Mouse (Mus musculus): ENCODE measurements around the gene Mrpl37. TPM values are rescaled to one million over a fixed set of nuclear protein-coding genes. Genes with fewer than 3 reads are reported as not detected.

Gene Mrpl37
- polyA plus RNA-seq, 1 experiment, result 74.4 TPM

DNA sequence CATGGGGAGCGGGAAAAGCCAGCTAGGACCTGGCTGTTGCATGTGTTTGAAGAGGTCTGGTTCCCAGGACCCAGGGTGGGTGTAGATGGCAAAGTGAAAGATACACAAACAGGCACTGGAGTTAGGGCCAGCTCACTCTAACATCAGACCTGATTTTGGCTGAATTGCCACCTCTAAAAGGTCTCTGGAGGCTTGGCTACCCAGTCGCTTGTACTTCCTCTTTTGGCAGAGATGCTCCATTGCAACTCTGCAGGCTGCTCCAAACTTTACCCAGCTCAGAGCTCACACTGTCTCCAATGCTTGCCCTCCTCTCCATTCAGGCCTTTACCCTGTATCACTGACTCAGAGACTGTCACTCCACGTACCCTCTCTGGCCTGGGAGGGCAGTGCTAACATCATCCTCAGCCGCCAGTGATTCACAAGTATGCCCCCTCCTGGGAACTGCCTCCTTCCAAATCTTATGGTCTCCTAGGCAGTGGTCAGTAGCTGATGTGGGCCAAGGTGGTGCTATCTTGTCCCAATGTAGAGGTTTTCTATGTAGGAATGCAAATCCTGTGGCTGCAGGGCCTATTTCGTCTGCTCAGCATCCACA, 13.6 kb downstream of the Mrpl37 start:
- no peaks in the 10 kb centered on the region for H3K36me3 ChIP-seq (ENCODE audit: control insufficient read depth, insufficient read depth, low read length)
- no peak overlapping the region for H3K27ac ChIP-seq (ENCODE audit: control insufficient read depth, insufficient read depth, low read depth, low read length)
- H3K4me1 ChIP-seq (ENCODE audit: control insufficient read depth, insufficient read depth, low read length), result no peaks in the 10 kb centered on the region
- TF ChIP-seq CTCF (IDR thresholded peaks at IDR 0.05; ENCODE audit: control insufficient read depth, insufficient read depth, insufficient replicate concordance, low read depth, low read length), result no peak
- TF ChIP-seq POLR2A (IDR thresholded peaks at IDR 0.05; ENCODE audit: control insufficient read depth, low read depth, low read length), result no peak
- H3K27me3 ChIP-seq (ENCODE audit: control insufficient read depth, insufficient read depth, low read length), result no peaks in the 10 kb centered on the region
- no peak overlapping the region for H3K4me3 ChIP-seq (ENCODE audit: control insufficient read depth, low read depth, low read length)

DNA sequence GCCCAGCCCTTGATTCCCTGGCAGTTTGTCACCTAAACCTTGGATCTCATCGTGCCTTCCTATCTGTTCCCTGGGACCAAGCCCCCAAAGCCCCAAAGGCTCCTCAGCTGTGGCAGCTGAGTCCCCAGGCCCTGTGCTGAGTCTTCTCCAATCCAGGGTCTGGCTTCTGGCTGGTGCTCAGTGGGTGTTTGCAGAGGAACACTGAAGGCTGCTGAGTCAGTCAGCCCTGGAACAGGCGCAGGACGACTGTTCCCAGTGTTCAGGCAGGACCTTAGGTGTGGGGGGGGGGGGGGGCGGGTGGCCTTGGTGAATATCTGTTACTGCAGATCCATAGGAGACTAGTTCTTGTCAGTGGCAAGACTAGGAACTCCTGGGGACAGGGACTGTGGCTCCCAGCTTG, 14.8 kb downstream of the Mrpl37 start:
- TF ChIP-seq CTCF (IDR thresholded peaks at IDR 0.05; ENCODE audit: control insufficient read depth, insufficient read depth, insufficient replicate concordance, low read depth, low read length) (no peak), POLR2A (IDR thresholded peaks at IDR 0.05; ENCODE audit: control insufficient read depth, low read depth, low read length) (no peak)
- no peaks in the 10 kb centered on the region for H3K36me3 ChIP-seq (ENCODE audit: control insufficient read depth, insufficient read depth, low read length)
- no peaks in the 10 kb centered on the region for H3K4me1 ChIP-seq (ENCODE audit: control insufficient read depth, insufficient read depth, low read length)
- H3K27me3 ChIP-seq (ENCODE audit: control insufficient read depth, insufficient read depth, low read length), result no peaks in the 10 kb centered on the region
- no peak overlapping the region for H3K27ac ChIP-seq (ENCODE audit: control insufficient read depth, insufficient read depth, low read depth, low read length)
- no peak overlapping the region for H3K4me3 ChIP-seq (ENCODE audit: control insufficient read depth, low read depth, low read length)

DNA sequence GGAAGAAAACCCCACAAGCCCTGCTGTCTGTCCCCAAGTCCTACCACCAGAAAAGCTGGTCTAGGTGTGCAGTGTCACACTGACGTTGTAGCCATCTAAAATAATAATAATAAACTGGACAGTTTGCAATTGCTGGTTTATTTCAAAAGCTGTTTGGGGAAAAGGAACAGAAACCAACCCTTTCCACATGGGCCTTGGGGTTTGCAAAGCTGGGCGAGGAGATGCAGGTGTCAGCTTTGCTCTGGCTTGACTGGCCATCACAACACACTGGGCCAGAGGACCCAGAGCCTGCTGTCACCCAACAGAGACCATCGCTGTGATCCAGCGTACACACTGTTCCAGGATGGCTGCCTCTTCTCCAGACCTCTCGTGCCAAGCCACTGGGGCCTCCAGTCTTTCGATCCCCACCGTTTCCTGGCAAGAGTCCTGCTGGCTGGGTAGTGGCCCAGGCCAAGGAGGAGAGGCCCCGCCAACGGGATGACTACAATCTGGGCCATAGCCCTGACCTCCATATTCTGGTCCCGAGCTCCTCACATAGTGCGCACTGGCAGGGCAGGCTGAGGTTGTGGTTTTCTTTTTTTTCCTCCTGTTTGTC, 18.0 kb downstream of the Mrpl37 start:
- no peak overlapping the region for H3K27ac ChIP-seq (ENCODE audit: control insufficient read depth, insufficient read depth, low read depth, low read length)
- no peaks in the 10 kb centered on the region for H3K36me3 ChIP-seq (ENCODE audit: control insufficient read depth, insufficient read depth, low read length)
- H3K4me1 ChIP-seq (ENCODE audit: control insufficient read depth, insufficient read depth, low read length), result no peaks in the 10 kb centered on the region
- H3K4me3 ChIP-seq (ENCODE audit: control insufficient read depth, low read depth, low read length), result no peak overlapping the region
- H3K27me3 ChIP-seq (ENCODE audit: control insufficient read depth, insufficient read depth, low read length), result no peaks in the 10 kb centered on the region
- TF ChIP-seq CTCF (IDR thresholded peaks at IDR 0.05; ENCODE audit: control insufficient read depth, insufficient read depth, insufficient replicate concordance, low read depth, low read length), result no peak
- no peak for TF ChIP-seq POLR2A (IDR thresholded peaks at IDR 0.05; ENCODE audit: control insufficient read depth, low read depth, low read length)

DNA sequence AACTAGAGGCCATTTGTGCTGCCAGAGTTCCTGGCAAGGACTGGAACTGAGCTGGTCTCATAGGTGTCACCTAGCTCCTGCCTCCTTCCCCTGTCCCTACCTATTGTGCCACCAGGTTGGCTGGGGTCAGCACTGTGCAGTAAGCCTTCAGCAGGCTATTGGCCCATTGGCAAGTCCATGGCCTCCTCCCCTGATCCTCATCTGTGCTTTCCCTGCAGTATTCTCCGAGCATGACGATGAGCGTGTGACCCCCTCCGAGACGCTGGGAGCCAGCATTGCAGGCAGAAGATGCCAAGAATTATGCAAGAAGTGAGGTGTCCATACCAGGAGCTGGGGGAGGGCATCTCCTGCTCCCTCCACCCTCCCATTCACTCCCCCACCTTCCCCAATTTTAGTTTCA, 18.9 kb downstream of the Mrpl37 start:
- H3K27me3 ChIP-seq (ENCODE audit: control insufficient read depth, insufficient read depth, low read length), result no peaks in the 10 kb centered on the region
- H3K4me1 ChIP-seq (ENCODE audit: control insufficient read depth, insufficient read depth, low read length), result no peaks in the 10 kb centered on the region
- TF ChIP-seq POLR2A (IDR thresholded peaks at IDR 0.05; ENCODE audit: control insufficient read depth, low read depth, low read length) (no peak), CTCF (IDR thresholded peaks at IDR 0.05; ENCODE audit: control insufficient read depth, insufficient read depth, insufficient replicate concordance, low read depth, low read length) (no peak)
- H3K4me3 ChIP-seq (ENCODE audit: control insufficient read depth, low read depth, low read length), result no peak overlapping the region
- no peaks in the 10 kb centered on the region for H3K36me3 ChIP-seq (ENCODE audit: control insufficient read depth, insufficient read depth, low read length)
- H3K27ac ChIP-seq (ENCODE audit: control insufficient read depth, insufficient read depth, low read depth, low read length), result no peak overlapping the region

DNA sequence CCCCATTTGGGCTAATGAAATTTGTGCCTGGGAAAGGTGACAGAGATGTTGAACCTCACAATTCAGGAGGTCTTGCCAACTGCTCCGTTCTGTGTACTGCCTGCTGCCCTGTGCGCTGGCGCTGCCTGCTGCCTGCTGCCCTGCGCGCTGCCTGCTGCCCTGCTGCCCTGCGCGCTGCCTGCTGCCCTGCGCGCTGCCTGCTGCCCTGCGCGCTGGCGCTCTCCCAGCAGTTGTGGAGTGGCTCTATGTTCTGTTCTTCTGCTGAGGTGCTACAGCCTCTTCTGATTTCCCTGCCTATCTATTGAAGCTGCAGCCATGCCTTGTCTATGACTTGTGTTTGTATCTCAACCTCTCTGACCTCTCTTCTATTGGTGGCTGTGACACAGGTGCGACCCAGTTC, 21.5 kb downstream of the Mrpl37 start:
- no peaks in the 10 kb centered on the region for H3K36me3 ChIP-seq (ENCODE audit: control insufficient read depth, insufficient read depth, low read length)
- H3K4me1 ChIP-seq (ENCODE audit: control insufficient read depth, insufficient read depth, low read length), result no peaks in the 10 kb centered on the region
- H3K4me3 ChIP-seq (ENCODE audit: control insufficient read depth, low read depth, low read length), result no peak overlapping the region
- no peak for TF ChIP-seq POLR2A (IDR thresholded peaks at IDR 0.05; ENCODE audit: control insufficient read depth, low read depth, low read length)
- TF ChIP-seq CTCF (IDR thresholded peaks at IDR 0.05; ENCODE audit: control insufficient read depth, insufficient read depth, insufficient replicate concordance, low read depth, low read length), result no peak
- H3K27ac ChIP-seq (ENCODE audit: control insufficient read depth, insufficient read depth, low read depth, low read length), result no peak overlapping the region
- no peaks in the 10 kb centered on the region for H3K27me3 ChIP-seq (ENCODE audit: control insufficient read depth, insufficient read depth, low read length)

DNA sequence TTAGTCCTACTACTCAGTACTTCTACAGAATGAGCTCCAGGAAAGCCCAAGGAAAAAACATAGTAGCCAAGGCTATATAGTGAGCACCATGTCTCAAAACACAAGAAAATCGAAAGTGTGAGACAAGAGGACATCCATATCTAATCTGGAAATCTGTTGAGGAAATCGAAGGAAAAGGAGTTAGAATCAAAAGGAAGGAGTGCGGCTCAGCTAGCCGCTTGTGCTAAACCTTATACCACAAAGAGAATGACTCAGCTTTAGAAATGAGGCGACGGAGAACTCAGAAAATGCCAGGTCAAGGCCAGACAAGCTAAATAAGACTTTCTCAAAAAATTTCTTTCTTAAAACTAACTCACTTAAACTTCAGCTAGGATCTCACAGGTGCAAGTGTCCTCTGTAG, 24.4 kb downstream of the Mrpl37 start:
- H3K36me3 ChIP-seq (ENCODE audit: control insufficient read depth, insufficient read depth, low read length), result no peaks in the 10 kb centered on the region

DNA sequence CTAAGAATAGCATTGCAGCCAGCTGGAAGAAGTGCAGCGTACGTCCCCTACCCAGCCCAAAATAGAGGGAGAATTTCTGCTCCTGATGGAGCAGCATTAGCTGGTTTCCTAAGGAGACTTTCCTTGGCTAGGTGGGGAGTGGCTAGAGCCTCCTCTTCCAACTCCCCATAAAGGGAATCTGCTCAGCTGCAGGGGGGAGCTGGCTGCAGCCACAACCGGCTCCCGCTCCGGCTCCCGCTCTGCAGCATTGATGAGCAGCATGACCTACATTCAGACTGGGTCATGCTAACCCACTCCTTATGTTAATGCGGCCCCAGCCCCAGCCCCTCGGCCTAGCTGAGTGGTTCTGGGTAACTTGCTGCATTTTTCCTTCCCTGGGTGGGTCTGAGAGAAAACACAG, 27.4 kb downstream of the Mrpl37 start:
- H3K4me1 ChIP-seq (ENCODE audit: control insufficient read depth, insufficient read depth, low read length), result no peaks in the 10 kb centered on the region
- no peaks in the 10 kb centered on the region for H3K36me3 ChIP-seq (ENCODE audit: control insufficient read depth, insufficient read depth, low read length)
- no peak overlapping the region for H3K27ac ChIP-seq (ENCODE audit: control insufficient read depth, insufficient read depth, low read depth, low read length)
- H3K4me3 ChIP-seq (ENCODE audit: control insufficient read depth, low read depth, low read length), result no peak overlapping the region
- no peaks in the 10 kb centered on the region for H3K27me3 ChIP-seq (ENCODE audit: control insufficient read depth, insufficient read depth, low read length)
- no peak for TF ChIP-seq CTCF (IDR thresholded peaks at IDR 0.05; ENCODE audit: control insufficient read depth, insufficient read depth, insufficient replicate concordance, low read depth, low read length)
- TF ChIP-seq POLR2A (IDR thresholded peaks at IDR 0.05; ENCODE audit: control insufficient read depth, low read depth, low read length), result no peak

More for the DNA sequence above, 24.4 kb downstream of the Mrpl37 start:
- TF ChIP-seq POLR2A (IDR thresholded peaks at IDR 0.05; ENCODE audit: control insufficient read depth, low read depth, low read length) (no peak), CTCF (IDR thresholded peaks at IDR 0.05; ENCODE audit: control insufficient read depth, insufficient read depth, insufficient replicate concordance, low read depth, low read length) (no peak)
- H3K4me1 ChIP-seq (ENCODE audit: control insufficient read depth, insufficient read depth, low read length), result no peaks in the 10 kb centered on the region
- H3K4me3 ChIP-seq (ENCODE audit: control insufficient read depth, low read depth, low read length), result no peak overlapping the region
- H3K27me3 ChIP-seq (ENCODE audit: control insufficient read depth, insufficient read depth, low read length), result no peaks in the 10 kb centered on the region
- no peak overlapping the region for H3K27ac ChIP-seq (ENCODE audit: control insufficient read depth, insufficient read depth, low read depth, low read length)
